Mouse (Mus musculus): Measurements from ENCODE around the gene Dpm3.

Gene Dpm3

GRCm38 (mm10) chr3:89259076-89259475, at the start of gene Dpm3:
Gene Dpm3 (plus strand): TSS chr3:89259358.
- 38% methylated on average over 7 of the region's 7 CpGs for WGBS

GRCm38 (mm10) chr3:89209731-89210130, 49.4 kb upstream of the Dpm3 start:
- WGBS, result 83% methylated on average over 7 of the region's 7 CpGs

DNA sequence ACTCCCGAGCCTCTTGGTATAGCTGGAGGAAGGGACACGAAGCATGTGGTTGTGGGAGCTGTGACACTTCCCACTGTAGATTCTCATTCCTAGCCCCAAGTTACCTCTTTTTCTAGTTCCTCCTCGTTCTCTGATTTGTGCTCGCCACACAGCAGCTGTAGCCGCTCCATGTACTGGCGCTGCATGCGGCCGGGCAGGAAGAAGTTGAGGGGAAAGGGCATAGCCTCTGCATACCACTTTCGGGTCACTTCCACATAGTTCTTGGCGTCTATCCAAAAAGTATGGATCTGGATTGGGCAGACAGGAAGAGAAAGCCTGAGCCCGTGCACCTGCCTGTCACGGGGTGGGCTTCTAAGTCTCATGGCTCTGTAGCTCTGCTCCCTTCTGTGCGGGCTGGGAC, 49.0 kb upstream of the Dpm3 start:
- 62% methylated on average over 13 of the region's 13 CpGs for WGBS

DNA sequence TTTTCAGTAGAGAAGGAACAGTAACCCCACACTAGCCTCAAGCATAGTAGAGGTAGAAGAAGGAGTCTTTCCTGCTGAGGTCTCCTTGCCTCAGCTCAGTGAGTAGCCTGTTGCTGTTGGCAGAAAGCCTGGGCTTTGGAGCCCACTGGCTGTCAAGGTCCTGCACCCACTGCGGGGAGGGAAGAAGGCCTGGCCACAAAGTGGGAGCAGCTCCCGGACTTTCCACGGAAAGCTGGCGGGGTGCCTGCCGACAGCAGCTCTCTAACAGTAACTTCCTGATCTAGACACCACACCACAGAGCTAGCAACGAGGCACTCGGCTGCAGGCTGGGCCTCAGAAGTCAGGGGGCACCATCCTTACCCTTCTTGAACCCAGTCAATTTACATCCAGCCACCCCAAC, 48.4 kb upstream of the Dpm3 start:
- WGBS, result 28% methylated on average over 7 of the region's 7 CpGs

DNA sequence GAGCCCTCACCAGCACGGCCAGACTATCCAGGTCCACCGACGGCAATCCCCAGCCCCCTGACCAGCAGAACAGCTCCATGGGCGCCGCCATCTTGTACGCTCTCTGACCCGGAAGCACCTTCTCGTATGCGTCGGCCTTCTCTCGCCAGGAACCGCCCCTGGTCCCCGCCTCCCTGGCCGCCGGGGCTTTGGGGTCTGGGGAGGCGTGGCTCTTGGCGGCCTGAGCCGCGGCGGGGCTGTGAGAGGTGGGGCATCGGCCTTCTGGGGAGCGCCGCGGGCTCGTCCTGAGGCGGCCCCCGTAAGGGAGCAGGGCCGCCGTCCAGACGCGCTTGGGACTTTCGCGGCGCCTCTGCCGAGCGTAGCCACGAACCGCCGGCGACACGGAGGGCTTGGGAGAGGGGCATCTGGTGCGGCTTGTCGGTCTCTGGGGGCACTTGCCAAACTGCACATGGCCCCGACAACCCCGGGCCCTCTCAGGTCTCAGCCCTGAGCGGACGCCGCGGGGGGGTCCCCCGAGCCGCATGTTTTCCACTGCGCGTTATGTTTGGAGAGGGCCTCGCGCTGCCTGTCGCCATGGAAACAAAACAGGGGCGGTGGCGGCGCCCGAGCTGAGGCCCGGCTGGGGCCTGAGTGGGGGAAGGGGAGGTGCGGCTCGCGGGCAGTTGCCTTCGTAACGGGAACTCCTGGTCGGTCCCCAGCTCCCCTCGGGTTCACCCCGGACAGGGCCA, 45.2 kb upstream of the Dpm3 start:
- WGBS, result under 1% methylated on average over 69 of the region's 69 CpGs

DNA sequence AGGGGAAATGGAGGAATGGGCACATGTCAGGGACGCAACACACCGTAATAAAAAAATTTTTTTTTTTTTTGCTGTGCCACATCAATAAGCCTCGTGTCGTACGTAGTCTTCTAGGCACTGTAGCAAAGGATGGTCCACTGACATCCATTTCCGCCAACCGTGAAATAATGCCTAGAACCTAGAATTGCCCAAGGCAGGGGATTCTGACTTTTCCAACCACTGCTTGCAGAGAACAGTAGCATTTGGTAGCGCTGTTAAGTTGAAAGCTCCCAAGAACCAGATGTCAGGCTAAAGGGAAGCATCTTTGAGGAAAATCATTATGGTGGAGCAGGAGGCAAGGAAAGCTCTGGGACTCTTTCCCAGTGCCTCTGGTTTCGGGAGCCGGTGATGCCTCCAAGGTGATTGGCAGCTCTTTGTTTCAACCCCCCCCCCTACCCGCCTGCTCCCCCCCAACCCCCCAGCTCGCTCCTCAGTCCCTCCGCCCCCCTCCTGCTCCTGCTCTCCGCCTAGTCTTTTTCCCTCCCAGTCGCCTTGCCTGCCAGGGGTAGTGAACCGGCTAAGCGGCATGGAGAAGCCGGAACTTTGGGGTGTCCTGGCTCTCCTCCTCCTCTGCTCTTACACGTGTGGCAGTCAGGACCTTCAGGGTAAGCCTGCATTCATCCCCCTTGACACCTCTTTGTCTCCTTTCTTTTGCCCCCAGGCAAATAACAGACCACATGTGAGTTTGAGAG, 44.3 kb upstream of the Dpm3 start, which contains the start of gene Thbs3:
Gene Thbs3, plus strand, starts transcription at position 500 of the 731 bp plus-strand sequence.
- 3% methylated on average over 19 of the region's 19 CpGs for whole genome bisulfite sequencing

GRCm38 (mm10) chr3:89215853-89216252, 43.3 kb upstream of the Dpm3 start:
- WGBS, result 1% methylated on average over 6 of the region's 6 CpGs

GRCm38 (mm10) chr3:89216407-89216806, 42.8 kb upstream of the Dpm3 start:
- 67% methylated on average over 7 of the region's 7 CpGs for WGBS

DNA sequence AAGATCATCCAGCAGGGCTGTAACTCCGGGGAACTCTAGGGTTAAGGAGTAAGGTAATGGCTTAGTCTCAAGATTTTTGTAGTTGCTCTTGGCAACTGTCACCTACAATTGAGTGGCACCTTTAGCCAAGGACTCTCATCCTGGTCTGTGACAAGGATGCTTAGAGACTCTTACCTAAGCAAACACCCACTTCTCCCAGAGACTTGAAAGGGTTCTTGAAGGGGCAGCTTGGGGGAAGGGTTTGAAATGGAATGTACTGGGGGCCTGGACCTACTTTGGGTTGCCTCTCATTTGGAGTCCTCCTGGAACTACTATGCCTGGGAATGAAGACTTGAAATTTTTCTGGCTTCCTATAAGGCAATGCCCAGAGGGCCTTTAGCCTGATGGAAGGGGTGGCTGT, 40.9 kb upstream of the Dpm3 start:
- 60% methylated on average over 1 of the region's 1 CpGs for WGBS

DNA sequence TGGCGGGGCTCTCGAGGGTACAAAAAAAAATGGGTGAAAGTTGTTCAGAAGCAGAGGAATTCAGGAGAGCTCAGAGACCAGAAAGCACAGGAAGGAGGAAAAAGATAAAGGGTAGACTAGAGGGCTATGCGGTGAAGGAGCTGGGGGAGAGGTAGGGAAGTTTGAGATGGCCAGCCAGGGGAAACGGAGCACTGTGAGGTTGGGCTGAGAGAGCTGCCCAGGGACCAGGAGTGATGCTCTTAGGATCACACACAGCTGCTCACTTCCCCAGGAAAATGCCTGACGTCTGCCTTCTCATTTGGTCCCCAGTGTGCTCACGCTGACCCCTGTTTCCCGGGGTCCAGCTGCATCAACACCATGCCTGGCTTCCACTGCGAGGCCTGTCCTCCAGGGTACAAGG, 39.6 kb upstream of the Dpm3 start:
- 58% methylated on average over 8 of the region's 8 CpGs for WGBS

DNA sequence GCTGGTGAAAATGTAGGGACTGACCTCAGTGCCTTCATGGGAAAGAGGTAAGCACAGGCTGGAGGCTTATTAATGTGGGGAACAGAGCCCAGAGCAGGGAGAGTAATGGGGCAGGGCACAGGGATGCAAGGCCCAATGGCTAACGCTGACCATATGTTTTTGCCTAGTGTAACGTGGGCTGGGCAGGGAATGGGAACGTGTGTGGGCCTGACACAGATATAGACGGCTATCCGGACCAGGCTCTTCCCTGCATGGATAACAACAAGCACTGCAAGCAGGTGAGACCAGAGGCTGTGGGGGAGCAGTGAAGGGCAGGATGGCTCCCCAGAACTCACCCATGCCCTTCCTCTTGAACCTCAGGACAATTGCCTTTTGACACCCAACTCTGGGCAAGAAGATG, 38.0 kb upstream of the Dpm3 start:
- WGBS, result 57% methylated on average over 5 of the region's 5 CpGs

DNA sequence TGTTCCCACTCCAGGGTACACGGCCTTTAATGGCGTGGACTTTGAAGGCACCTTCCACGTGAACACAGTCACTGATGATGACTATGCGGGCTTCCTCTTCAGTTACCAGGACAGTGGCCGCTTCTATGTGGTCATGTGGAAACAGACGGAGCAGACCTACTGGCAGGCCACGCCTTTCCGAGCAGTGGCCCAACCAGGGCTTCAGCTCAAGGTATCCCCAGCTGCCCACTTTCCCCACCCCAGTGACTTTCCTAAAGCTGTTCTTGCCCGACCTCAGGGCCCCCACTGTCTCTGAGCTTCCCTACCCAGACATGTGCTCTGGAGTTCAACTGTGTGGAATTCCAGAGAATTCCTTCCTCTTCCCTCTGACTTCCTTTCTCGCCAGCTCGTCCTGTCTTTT, 34.4 kb upstream of the Dpm3 start:
- WGBS, result 47% methylated on average over 11 of the region's 11 CpGs

- WGBS, result 52% methylated on average over 12 of the region's 12 CpGs
Observed at GRCm38 (mm10) chr3:89225321-89225815, 33.8 kb upstream of the Dpm3 start.

DNA sequence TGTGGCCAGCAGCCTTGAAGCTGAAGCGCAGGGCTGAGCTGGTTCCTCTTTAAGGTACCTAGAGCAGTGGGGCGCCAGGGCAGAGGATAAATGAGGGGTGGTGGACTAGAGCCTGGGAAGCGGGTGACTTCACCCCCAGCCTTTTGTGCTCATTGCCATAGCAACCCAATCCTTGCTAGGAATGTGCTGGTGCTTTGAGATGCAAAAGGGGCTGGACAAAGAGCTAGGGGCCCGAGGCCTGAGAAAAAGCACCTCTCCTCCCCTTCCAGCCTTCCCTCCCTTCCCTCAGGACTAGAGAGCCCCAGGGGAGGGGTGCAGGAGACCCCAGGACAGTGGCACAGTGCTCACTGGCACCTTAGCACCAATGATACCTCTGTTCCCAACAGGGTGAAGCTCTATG, 33.2 kb upstream of the Dpm3 start:
- WGBS, result 52% methylated on average over 4 of the region's 4 CpGs

GRCm38 (mm10) chr3:89226361-89226760, 32.8 kb upstream of the Dpm3 start:
- 39% methylated on average over 11 of the region's 11 CpGs for WGBS

DNA sequence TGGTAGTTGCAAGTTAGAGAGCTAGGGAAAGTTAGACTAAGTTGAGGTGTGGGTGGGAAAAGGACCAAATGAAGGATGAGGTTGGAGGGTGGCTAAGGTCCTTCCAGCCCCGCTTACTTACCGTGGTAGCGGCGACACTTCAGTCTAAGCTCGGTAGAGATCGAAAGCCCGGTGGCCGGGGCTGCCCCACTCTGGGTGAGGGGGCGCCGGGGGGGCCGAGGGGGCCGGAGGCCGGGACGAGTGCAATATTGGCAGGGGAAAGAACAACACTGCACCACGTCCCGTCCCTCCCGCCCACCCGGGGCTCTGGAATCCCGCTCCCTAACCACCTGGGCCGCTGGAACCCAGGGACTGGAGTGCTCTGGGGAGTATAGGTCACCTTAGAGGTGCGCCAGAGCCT, 32.3 kb upstream of the Dpm3 start, which contains the start of gene Mtx1:
Gene Mtx1, minus strand, starts transcription at position 189 of the 400 bp plus-strand sequence.
- WGBS, result 7% methylated on average over 20 of the region's 21 CpGs

GRCm38 (mm10) chr3:89227307-89228179, 31.6 kb upstream of the Dpm3 start:
- 9% methylated on average over 41 of the region's 41 CpGs for WGBS

GRCm38 (mm10) chr3:89228180-89228549, 31.0 kb upstream of the Dpm3 start:
- WGBS, result under 1% methylated on average over 20 of the region's 20 CpGs

- 51% methylated on average over 10 of the region's 10 CpGs for WGBS
Observed at GRCm38 (mm10) chr3:89228836-89229235, 30.3 kb upstream of the Dpm3 start, which contains the start of gene Muc1. Gene Muc1 (plus strand): TSS chr3:89229057.

GRCm38 (mm10) chr3:89229276-89229675, 29.9 kb upstream of the Dpm3 start:
- WGBS, result 80% methylated on average over 4 of the region's 4 CpGs

DNA sequence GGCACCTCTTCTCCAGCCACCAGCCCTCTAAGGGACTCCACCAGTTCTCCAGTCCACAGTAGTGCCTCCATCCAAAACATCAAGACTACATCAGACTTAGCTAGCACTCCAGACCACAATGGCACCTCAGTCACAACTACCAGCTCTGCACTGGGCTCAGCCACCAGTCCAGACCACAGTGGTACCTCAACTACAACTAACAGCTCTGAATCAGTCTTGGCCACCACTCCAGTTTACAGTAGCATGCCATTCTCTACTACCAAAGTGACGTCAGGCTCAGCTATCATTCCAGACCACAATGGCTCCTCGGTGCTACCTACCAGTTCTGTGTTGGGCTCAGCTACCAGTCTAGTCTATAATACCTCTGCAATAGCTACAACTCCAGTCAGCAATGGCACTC, 28.6 kb upstream of the Dpm3 start:
- WGBS, result 85% methylated on average over 2 of the region's 2 CpGs

DNA sequence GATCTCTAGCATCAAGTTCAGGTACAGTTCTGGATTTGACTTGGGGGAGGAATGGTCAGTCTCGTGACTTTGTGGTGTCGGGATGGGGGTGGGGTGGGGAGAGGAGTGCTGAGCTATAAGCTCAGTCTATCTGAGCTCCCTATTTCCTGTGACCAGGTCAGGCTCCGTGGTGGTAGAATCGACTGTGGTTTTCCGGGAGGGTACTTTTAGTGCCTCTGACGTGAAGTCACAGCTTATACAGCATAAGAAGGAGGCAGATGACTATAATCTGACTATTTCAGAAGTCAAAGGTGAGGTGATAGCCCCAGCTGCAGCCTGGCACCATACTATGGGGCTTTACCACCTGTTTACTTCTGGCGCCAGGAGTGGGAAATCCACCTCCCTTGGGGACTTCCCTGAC, 27.8 kb upstream of the Dpm3 start:
- WGBS, result 73% methylated on average over 7 of the region's 7 CpGs

Measured in cerebral cortex, adult 2 months (tissue).